Mouse (Mus musculus) mesoderm, embryonic 11.5 days (tissue): Measurements from ENCODE around the gene Tnnc1.

Experiments
- DNase-seq: peaks from one replicate; pipeline ENCODE4 v3.0.0-alpha.2; 2012; ENCODE audit warnings: low read depth, low spot score

The Tnnc1 gene

DNA sequence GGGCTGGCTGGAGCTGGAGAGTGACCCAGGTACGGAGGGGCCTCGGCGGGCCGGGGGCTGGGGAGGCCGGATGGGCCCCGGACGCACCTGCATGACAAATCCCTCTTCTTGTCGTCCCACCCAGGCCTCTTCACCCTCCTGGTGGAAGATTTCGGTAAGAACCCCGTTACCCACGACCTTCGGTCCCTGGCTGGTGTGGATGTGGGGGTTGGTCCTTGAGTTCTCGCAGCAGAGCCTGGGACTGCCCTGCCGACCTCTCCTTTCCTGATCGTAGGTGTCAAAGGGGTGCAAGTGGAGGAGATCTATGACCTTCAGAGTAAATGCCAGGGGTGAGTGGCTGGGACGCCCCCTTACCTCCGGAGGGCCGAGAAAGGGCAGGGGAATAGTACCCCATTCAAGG, 43.5 kb downstream of the Tnnc1 start:
- DNase-seq, result no peak

- no peak for DNase-seq
These were observed 44.0 kb downstream of the Tnnc1 start for GRCm38 (mm10) chr14:31252091-31252490.

DNA sequence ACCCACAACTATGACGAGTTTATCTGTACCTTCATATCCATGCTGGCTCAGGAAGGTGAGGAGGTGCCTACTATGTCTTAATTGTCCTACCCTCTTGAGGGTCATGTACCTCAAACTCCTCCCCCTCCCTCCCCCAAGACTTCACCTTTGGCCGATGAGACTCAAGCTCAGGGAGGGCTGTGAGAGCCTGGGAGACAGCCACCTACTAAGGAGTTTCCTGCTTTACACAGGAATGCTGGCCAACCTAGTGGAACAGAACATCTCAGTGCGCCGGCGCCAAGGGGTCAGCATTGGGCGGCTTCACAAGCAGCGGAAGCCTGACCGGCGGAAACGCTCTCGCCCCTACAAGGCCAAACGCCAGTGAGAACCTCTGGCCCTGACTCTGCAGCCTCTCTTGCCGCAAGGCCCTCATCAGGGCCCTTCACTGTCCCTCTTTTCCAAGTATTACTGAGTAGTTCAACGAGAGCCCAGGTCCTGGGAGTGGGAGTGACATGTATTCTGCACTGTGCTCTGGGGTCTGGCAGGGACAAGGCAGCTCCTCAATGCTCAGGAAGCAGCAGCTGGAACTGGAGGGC, 50.5 kb downstream of the Tnnc1 start:
- DNase-seq, result no peak

DNA sequence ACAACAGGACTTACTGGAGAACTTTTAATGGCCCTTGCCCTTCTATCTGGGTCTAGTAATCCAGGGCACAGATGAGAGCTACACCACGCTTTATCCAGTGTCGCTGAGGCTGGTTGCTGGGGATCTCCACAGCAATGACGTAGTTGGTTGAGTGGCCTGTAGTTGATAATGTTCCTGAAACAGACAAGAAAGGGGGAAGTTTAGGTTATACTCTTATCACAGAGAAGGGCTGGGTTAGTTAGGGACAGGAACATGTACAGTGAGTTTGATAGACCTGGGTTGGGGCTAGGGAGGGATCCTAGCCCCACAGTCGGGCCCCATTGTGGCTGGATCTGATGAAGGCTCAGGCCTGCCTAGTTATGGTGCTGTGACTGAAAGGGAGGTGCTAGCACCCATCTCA, 52.3 kb downstream of the Tnnc1 start:
- no peak for DNase-seq

DNA sequence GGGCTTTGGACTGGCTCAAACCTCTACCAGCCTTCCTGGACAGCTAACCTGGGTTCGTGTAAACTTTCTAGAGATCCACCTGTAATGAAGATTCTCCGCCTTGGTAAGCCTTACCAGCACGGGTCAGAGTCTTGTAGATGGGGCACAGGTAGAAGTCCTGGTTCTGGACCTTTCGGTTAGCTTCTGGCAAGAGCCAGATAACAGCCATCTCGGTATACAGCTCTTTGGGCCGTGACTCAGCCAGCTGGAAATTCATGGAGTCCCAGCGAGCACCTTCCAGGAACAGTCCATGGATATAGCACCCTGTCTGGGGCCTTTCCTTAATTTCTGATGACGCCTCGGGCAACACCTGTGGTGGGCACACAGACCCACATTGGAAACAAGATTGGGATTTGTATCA, 52.8 kb downstream of the Tnnc1 start:
- no peak for DNase-seq
